Mouse (Mus musculus) hematopoietic stem cell, adult 5-6 weeks (primary cell): ENCODE measurements around the gene Dis3. TPM values are rescaled to one million over a fixed set of nuclear protein-coding genes. Genes with fewer than 3 reads are reported as not detected.
"Not testable (repeated sequence)": the region's sequence is repeated elsewhere in the genome, so short reads cannot be mapped to it uniquely, and the experiment has no call there.

Experiments
- ATAC-seq, 2 experiments: fragments of 125-278 bp in 1 of 2; replicated peaks in 1 of 2; 2 replicates each; pipeline ENCODE4 v1.8.0; 2016 to 2017; ENCODE audit warnings: inconsistent platforms in 2 of 2, mild to moderate bottlenecking in 2 of 2, moderate number of reproducible peaks in 2 of 2, low read depth in 1 of 2, moderate TSS enrichment in 1 of 2; ENCODE audit not compliant: low FRiP score in 2 of 2, poor library complexity in 2 of 2, severe bottlenecking in 2 of 2, insufficient read depth in 1 of 2, low TSS enrichment in 1 of 2
- total RNA-seq: library from RNA; stranded (forward); fragments of 172-1452, 232-1000 nt; gene quantifications from 2 replicates; pipeline ENCODE4 v1.2.3, GENCODE M21; 2017

The Dis3 gene
- total RNA-seq, 1 experiment from 2014 or later = 86.9 TPM

DNA sequence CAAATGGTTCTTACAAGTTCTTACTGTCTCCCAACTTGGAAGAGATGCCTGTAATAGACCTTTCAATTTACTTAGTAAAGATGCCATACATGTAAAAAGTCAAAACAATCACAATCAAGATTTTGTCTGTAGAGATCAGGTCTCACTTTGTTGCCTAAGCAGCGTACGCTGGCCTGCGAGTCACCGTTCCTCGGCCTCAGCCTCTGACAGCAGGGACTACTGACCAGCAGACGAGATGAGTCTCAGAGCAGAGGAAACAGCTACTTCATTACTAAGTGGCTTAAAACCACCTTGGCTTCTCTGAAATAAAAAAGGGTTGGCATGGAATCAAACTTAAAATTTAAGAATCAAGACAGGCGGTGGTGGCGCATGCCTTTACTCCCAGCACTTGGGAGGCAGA, 64.7 kb downstream of the Dis3 start:
- ATAC-seq = not testable (repeated sequence)

DNA sequence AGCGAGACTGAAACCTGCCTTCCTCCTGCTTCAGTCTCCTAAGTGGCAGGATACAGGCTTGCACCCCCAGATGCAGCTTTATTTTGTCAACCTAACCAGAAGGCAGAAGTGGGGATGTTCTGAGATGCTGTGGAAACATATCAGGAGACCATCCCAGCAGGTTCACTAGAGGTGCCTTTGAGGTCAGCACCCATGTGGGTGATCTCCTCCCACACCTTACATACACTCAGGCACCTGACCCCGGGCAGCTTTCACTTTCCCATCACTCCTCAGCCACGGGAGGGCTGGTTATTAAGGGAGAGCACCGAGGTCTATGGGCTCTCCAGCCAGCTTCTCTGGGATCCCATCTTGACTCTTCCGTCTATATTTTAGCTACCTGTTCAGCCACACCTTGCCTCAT, 67.0 kb downstream of the Dis3 start:
- peak in 1 of 2 experiments; percentile 25; a peak in 1 of 4 replicates for ATAC-seq

DNA sequence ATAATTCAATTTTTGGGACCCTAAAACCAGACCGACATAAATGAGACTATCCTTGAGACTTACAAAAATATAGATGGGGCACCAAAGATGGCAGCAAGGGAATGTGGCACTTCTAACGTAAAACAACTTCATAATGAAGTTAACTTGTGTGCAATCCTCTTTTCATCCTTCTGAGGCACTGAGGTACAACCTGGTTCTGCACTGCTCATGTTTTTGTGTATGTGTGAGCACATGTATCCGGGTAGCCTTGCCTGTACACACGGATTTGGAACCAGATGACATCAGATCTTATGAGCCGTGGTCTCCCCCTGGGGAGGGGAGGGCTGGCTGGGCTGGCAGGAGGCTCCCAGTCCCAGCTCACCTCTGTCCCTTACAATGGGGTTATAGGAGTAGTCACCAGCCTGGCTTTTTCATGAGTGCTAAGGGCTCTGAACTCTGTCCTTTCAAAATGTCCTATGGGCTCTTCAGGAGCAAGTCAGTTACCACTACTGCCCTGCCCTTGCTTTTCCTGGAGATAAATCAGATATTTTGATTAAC, 68.2 kb downstream of the Dis3 start:
- ATAC-seq = no peak

DNA sequence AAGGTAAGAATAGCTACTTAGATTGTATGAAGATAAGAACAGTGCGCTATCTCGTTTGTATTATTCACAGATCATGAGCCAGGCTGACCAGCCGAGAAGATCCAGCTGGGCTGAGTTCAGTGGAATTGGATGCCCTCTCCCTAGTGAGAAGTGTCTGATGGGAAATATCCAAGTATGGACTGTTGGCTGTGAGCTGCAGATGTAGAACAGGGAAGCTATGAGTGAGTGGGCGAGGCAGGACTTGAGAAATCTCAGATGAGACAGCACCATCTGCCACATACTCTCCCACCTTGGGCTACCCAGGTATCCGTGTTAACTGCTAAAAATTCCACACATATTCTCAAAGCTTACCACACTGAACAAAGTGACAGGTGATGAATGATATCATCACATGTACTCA, 69.6 kb downstream of the Dis3 start:
- no peak for ATAC-seq

Other genes with a start within 250 kb of the Dis3 start
- 7.5 and 58.0 TPM in 2 replicates for gene Rpl36a-ps1, start 105.5 kb downstream of the Dis3 start, total RNA-seq
- 52.2 and 59.8 TPM in 2 replicates for gene Mzt1, start 53.6 kb downstream of the Dis3 start, total RNA-seq
- 42.1 and 44.4 TPM in 2 replicates for gene Bora, start 53.5 kb downstream of the Dis3 start, total RNA-seq
- gene Pibf1, start 346 bp downstream of the Dis3 start, total RNA-seq = 56.7 and 58.5 TPM in 2 replicates
- gene Klf5, start 198.9 kb upstream of the Dis3 start, total RNA-seq = 1.8 and 2.9 TPM in 2 replicates